Mouse (Mus musculus) embryonic facial prominence, embryonic 11.5 days (tissue): ENCODE measurements around the gene Cep128. TPM values are rescaled to one million over a fixed set of nuclear protein-coding genes. Genes with fewer than 3 reads are reported as not detected.

Source experiments
- ATAC-seq: fragments of 200-750 bp; cut with Nextera tagmentation; replicated peaks from 2 replicates; pipeline ENCODE4 v1.8.0; 2017; ENCODE audit warnings: low read depth; ENCODE audit not compliant: insufficient number of reproducible peaks, low FRiP score, low TSS enrichment
- DNase-seq: peaks from one replicate; pipeline ENCODE4 v3.0.0-alpha.2; 2015; ENCODE audit warnings: low spot score
- H3K27ac ChIP-seq: fragments of 300-500 bp; sonication (generic); replicated peaks from 2 replicates; pipeline ENCODE4 v1.5.1; 2014; ENCODE audit warnings: mild to moderate bottlenecking, low read depth, low read length, control low read depth
- H3K27me3 ChIP-seq: fragments of 300-500 bp; sonication (generic); 2 replicates; pipeline ENCODE4 v1.6.1; 2014; ENCODE audit warnings: mild to moderate bottlenecking, low read length, moderate library complexity, mixed read lengths; ENCODE audit not compliant: control insufficient read depth, insufficient read depth
- H3K36me3 ChIP-seq: fragments of 300-500 bp; sonication (generic); replicated peaks from 2 replicates; pipeline ENCODE4 v1.6.1; 2014; ENCODE audit warnings: low read depth, mild to moderate bottlenecking, low read length, moderate library complexity, mixed read lengths; ENCODE audit not compliant: control insufficient read depth, insufficient read depth
- H3K4me1 ChIP-seq: fragments of 300-500 bp; sonication (generic); 2 replicates; pipeline ENCODE4 v1.6.1; 2014; ENCODE audit warnings: low read length, mixed read lengths; ENCODE audit not compliant: control insufficient read depth, insufficient read depth
- H3K4me2 ChIP-seq: fragments of 300-500 bp; sonication (generic); 2 replicates; pipeline ENCODE4 v1.6.1; 2014; ENCODE audit warnings: low read depth, mild to moderate bottlenecking, control low read depth, low read length, moderate library complexity
- H3K4me3 ChIP-seq: fragments of 300-500 bp; sonication (generic); 2 replicates; pipeline ENCODE4 v1.5.1; 2014; ENCODE audit warnings: low read depth, low read length, control low read depth
- H3K9ac ChIP-seq: fragments of 300-500 bp; sonication (generic); replicated peaks from 2 replicates; pipeline ENCODE4 v1.6.1; 2014; ENCODE audit warnings: mild to moderate bottlenecking, control low read depth, low read length
- H3K9me3 ChIP-seq: fragments of 300-500 bp; sonication (generic); replicated peaks from 2 replicates; pipeline ENCODE4 v1.6.1; 2016; ENCODE audit warnings: mild to moderate bottlenecking, low read length, inconsistent platforms, mixed read lengths; ENCODE audit not compliant: control insufficient read depth
- WGBS: fragments of 180-500 bp; shearing (Covaris S2); extraction: QIAGEN DNeasy Blood & Tissue Kit; methylation state at CpG from one replicate; pipeline ENCODE4 v1.1.7; 2014; 5-methylcytosine and 5-hydroxymethylcytosine counted together
- polyA plus RNA-seq: library from polyadenylated mRNA; unstranded; fragments of >200 nt; fragmentation: Nextera tagmentation; extraction: Ambion mirVana; gene quantifications from 2 replicates; pipeline ENCODE4 v1.2.1, GENCODE M21; 2014

Gene Cep128
- polyA plus RNA-seq, 1 experiment from 2014 or later = 10.8 TPM

DNA sequence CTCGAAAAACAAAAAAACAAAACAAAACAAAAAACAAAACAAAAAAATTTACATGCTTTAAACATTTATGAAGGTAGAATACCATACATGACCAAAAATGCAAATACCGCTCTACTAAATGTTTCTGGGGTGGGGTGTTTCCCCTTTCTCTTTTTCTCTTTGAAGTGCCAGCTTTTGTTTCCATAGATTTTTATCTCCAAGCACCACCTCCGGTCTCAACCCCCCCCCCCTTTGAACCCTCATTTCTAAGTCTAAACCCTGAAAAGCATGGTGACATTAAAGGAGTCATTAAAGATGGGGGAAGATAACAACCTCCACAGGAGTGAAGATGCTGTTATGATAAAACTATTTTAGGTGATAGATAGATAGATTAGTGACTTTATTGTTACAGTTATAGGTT, 318.8 kb downstream of the Cep128 start:
- Histone ChIP-seq H3K36me3 (no peaks in the 10 kb centered on the region), H3K4me2 (no peak overlapping the region), H3K4me3 (no peak overlapping the region), H3K9ac (no peak overlapping the region), H3K27me3 (no peaks in the 10 kb centered on the region), H3K9me3 (no peaks in the 10 kb centered on the region), H3K4me1 (no peaks in the 10 kb centered on the region), H3K27ac (no peak overlapping the region)
- WGBS = 87% methylated on average over 3 of the region's 3 CpGs
- DNase-seq = no peak
- no peak for ATAC-seq

DNA sequence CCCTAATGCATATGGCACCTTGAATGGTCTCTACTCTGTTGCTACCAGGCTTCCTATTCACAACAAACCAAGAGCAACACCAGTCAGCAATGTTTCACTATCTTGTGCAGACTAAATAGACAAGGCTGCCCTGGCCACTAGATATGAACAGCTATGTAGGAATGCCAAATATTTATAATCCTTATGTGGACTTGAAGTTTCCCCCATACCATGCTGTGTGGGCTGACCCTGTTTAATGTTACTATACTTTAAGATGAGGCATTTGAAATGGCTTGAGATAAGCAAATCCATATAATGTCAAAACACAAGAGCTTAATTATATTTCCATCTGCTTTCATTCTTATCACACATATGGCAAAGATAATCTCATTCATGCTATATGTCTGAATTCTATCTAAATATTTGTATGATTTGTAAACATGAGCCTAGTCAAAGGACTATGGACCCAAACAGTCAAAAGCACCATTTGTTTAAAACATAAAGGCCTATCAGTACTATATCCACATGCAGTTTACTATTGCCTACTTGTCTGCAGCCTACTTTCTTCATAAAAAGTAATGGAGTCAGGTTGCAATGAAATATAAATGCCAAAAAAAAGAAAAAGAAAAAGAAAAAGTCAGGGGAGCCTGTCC, 319.7 kb downstream of the Cep128 start:
- DNase-seq = no peak
- Histone ChIP-seq H3K4me2 (no peak overlapping the region), H3K36me3 (no peaks in the 10 kb centered on the region), H3K4me3 (no peak overlapping the region), H3K27ac (no peak overlapping the region), H3K4me1 (no peaks in the 10 kb centered on the region), H3K27me3 (no peaks in the 10 kb centered on the region), H3K9ac (no peak overlapping the region), H3K9me3 (no peaks in the 10 kb centered on the region)
- no peak for ATAC-seq

DNA sequence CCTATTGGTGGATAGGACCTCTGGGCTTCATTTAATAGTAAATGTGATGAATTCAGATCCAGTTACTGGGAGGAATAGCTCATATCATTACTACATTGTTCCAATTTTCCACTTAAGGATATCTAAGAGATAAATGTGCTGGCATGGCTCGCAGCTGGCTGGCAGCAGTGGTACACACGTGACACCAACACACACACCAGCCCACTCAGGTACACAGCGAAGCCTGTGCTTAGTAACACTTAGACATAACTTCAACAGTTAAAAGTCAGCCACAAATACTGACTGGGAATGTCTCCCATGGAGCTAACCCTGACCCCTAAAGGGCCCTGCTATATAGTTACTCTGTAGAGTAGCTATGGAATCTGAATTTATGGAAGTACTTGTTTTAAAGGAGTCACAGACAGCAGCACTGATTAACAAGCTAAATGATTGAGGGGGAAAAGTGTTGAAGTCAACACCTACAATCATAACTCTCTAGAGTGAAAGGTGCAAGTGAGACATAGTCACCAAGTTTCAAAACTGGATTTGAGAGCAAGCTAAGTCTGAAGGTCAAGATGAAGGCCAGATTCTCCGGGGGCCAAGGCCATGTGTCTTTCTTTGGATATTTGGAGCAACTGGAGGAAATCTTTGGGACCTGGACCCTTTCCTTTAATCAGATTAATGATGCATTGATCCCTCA, 320.7 kb downstream of the Cep128 start:
- H3K27ac ChIP-seq = no peak overlapping the region
- no peak overlapping the region for H3K9ac ChIP-seq
- H3K9me3 ChIP-seq = no peaks in the 10 kb centered on the region
- ATAC-seq (no peak), DNase-seq (no peak)
- no peaks in the 10 kb centered on the region for H3K4me1 ChIP-seq
- H3K36me3 ChIP-seq = no peaks in the 10 kb centered on the region
- H3K4me2 ChIP-seq = no peak overlapping the region
- 86% methylated on average over 4 of the region's 4 CpGs for WGBS
- no peak overlapping the region for H3K4me3 ChIP-seq
- no peaks in the 10 kb centered on the region for H3K27me3 ChIP-seq

GRCm38 (mm10) chr12:91062681-91063080, 321.5 kb downstream of the Cep128 start:
- no peaks in the 10 kb centered on the region for H3K36me3 ChIP-seq
- no peaks in the 10 kb centered on the region for H3K4me1 ChIP-seq
- no peak for ATAC-seq
- H3K4me2 ChIP-seq = no peak overlapping the region
- DNase-seq = no peak
- 74% methylated on average over 4 of the region's 4 CpGs for WGBS
- no peaks in the 10 kb centered on the region for H3K9me3 ChIP-seq
- H3K27me3 ChIP-seq = no peaks in the 10 kb centered on the region
- H3K4me3 ChIP-seq = no peak overlapping the region
- no peak overlapping the region for H3K27ac ChIP-seq
- H3K9ac ChIP-seq = no peak overlapping the region

DNA sequence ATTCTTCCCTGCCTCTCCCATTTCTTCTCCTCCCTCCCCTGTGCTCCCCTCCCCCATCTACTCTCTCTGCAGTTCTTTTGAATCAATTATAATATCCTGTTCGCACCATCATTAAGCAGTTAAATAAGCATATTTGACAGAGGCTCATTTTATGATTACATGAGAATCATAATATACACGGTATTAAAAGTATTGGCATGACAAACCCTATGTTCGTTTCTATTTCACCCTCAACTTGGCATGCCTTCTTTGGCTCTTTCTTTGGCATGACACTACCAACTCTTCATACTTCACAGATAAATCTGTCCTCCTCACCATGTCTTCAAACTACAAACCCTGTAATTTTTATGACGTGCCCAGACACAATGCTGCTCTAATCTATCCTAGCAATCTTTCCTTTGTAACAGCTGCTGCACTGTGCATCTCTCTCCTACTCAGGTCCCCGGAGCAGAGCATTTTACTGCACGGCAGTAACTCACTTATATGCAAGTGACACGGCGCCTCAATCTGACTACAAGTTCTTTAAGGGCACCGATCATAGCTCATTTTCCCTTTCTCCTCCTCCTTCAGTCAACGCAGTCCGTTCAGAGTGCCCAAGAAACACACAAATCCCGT, 324.4 kb downstream of the Cep128 start:
- no peak for DNase-seq
- ATAC-seq = no peak
- 88% methylated on average over 12 of the region's 12 CpGs for WGBS

GRCm38 (mm10) chr12:91056885-91057284, 327.3 kb downstream of the Cep128 start:
- Histone ChIP-seq H3K9ac (no peak overlapping the region), H3K4me3 (no peak overlapping the region), H3K27ac (no peak overlapping the region), H3K4me2 (no peak overlapping the region), H3K9me3 (no peaks in the 10 kb centered on the region), H3K27me3 (no peaks in the 10 kb centered on the region), H3K36me3 (no peaks in the 10 kb centered on the region), H3K4me1 (no peaks in the 10 kb centered on the region)
- DNase-seq (no peak), ATAC-seq (no peak)
- WGBS = 85% methylated on average over 10 of the region's 10 CpGs

More for the DNA sequence above, 324.4 kb downstream of the Cep128 start:
- no peak overlapping the region for H3K4me2 ChIP-seq
- H3K9ac ChIP-seq = no peak overlapping the region
- no peaks in the 10 kb centered on the region for H3K4me1 ChIP-seq
- no peaks in the 10 kb centered on the region for H3K27me3 ChIP-seq
- H3K9me3 ChIP-seq = no peaks in the 10 kb centered on the region
- H3K36me3 ChIP-seq = no peaks in the 10 kb centered on the region
- H3K4me3 ChIP-seq = no peak overlapping the region
- no peak overlapping the region for H3K27ac ChIP-seq

GRCm38 (mm10) chr12:91052301-91052700, 331.9 kb downstream of the Cep128 start:
- no peak for DNase-seq
- H3K4me1 ChIP-seq = no peaks in the 10 kb centered on the region
- ATAC-seq = no peak
- no peak overlapping the region for H3K4me2 ChIP-seq
- no peaks in the 10 kb centered on the region for H3K27me3 ChIP-seq
- no peak overlapping the region for H3K4me3 ChIP-seq
- no peak overlapping the region for H3K27ac ChIP-seq
- H3K9ac ChIP-seq = no peak overlapping the region
- WGBS = 88% methylated on average over 3 of the region's 3 CpGs
- H3K9me3 ChIP-seq = no peaks in the 10 kb centered on the region
- H3K36me3 ChIP-seq = no peaks in the 10 kb centered on the region

DNA sequence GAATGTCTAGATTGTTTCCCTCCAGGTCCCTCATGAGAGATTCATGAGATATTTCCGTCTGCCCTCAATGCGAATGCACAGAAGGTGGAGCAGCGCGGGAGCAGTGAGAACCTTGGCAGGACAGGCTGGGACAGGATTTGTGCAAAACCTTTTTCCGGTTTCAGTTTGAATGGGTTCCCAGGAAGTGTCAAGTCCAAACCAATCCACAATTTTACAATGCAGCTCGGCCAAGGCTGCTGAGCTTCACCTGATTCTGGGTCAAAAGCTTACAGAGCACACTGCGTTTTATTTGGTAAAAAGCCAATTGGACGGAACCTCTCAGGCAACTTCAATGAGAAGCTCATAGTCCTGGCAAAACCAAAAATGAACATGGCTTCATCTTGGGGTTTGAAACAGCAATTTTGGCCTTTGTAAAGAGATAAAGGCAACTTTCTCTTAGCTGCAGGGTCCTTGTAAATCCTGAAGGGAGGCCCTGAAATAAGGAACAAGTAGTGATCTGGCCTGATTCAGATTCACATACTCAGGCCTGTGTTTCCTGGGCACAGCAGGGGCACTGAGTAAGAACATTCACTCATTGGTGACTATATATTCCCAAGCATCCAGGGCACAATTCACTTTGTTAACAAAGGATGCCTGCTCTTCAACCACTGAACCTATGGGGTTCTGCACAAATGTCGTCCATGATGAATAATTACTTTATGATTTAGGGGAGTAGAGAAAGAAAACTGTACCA, 333.4 kb downstream of the Cep128 start:
- H3K4me2 ChIP-seq = no peak overlapping the region
- DNase-seq = no peak
- no peak overlapping the region for H3K4me3 ChIP-seq
- no peak overlapping the region for H3K9ac ChIP-seq
- no peaks in the 10 kb centered on the region for H3K27me3 ChIP-seq
- H3K4me1 ChIP-seq = no peaks in the 10 kb centered on the region
- no peak overlapping the region for H3K27ac ChIP-seq
- 94% methylated on average over 9 of the region's 9 CpGs for WGBS
- no peaks in the 10 kb centered on the region for H3K36me3 ChIP-seq
- no peaks in the 10 kb centered on the region for H3K9me3 ChIP-seq
- ATAC-seq = no peak
